Mouse (Mus musculus): ENCODE results near the gene Cabp1.

- TF ChIP-seq CTCF (IDR thresholded peaks at IDR 0.05) (0 out of 2 replicates have a peak, but pooled peaks have one; percentile 9), POLR2A (IDR thresholded peaks at IDR 0.05; ENCODE audit: insufficient read depth, low read depth, low read length) (no peak)
These were observed 37.5 kb upstream of the Cabp1 start for GRCm38 (mm10) chr5:115231552-115232120.

All from heart, adult 2 months (tissue).